Mouse (Mus musculus) c-Kit-positive CD71-negative TER-119-negative erythroid progenitor cells, embryonic 14.5 days (primary cell): ENCODE results near the gene Mrtfb.

Experiments
- DNase-seq: peaks from one replicate; pipeline ENCODE4 v3.0.0-alpha.2; 2013; ENCODE audit warnings: low read depth

The Mrtfb gene

GRCm38 (mm10) chr16:13404656-13405055, 148.4 kb downstream of the Mrtfb start:
- DNase-seq = no peak

DNA sequence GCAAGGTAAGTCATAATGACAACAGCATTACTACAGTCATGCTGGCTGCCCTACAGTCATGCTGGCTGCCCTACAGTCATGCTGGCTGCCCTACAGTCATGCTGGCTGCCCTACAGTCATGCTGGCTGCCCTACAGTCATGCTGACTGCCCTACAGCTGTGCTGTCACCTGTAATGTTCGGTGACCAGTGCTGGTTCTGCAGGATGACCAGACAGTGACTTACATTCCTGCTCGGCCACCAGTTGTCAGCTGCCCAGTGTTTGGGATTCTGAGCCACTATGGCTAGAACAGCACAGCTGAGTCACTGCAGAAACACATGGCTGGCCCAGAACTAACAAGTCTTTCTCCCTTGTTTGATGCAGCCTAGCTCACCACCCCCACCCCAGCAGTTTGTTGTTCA, 149.1 kb downstream of the Mrtfb start:
- no peak for DNase-seq

DNA sequence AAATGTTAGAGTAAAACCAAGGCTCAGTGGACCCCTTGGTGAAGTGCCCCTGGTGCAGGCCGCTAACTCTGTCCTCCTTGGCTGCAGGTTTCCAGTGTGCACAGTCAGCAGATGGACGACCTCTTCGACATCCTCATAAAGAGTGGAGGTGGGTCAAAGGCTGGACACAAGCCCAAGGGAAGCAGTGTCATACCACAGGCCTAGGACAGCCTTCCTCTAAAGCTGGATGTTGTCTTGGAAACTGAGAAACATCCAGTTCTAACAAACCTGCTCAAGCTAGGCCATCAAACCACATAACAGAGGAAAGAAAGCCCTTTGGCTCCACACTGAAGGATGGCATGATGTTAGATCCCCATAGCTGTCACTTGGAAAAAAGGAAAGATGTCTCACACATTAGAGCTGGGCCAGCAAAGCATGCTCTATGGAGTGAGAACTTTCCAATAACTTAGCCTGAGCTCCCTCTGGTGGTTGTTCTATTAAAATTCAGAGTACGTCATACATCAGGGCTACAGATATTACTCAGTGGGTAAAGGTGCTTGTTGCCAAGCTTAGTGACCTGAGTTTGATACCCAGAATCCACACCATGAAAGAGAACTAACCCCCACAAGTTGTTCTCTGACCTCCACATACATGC, 153.4 kb downstream of the Mrtfb start:
- DNase-seq = peak; percentile 47

GRCm38 (mm10) chr16:13410760-13411159, 154.5 kb downstream of the Mrtfb start:
- no peak for DNase-seq

- DNase-seq = no peak
Measured at GRCm38 (mm10) chr16:13411531-13411930, 155.2 kb downstream of the Mrtfb start.

GRCm38 (mm10) chr16:13414566-13414965, 158.3 kb downstream of the Mrtfb start:
- no peak for DNase-seq

DNA sequence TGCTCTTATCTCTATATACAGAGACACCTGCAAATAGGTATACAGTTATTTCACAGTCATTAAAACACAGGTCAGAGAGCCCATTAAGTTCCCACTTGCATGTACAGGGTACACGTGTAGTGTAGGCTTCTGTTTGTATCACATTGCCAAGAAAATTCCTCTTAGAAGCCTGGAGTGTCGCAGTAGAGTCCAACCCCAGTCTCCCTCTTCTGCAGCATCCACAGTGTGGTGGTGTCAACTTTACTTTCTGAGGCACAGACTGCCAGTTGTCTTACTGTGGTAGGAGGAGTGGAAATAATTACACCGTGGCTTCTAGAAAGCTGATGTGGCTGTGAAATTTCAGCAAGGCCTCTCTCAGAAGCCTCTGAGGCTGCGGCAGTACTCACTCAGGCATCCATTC, 158.7 kb downstream of the Mrtfb start:
- no peak for DNase-seq

DNA sequence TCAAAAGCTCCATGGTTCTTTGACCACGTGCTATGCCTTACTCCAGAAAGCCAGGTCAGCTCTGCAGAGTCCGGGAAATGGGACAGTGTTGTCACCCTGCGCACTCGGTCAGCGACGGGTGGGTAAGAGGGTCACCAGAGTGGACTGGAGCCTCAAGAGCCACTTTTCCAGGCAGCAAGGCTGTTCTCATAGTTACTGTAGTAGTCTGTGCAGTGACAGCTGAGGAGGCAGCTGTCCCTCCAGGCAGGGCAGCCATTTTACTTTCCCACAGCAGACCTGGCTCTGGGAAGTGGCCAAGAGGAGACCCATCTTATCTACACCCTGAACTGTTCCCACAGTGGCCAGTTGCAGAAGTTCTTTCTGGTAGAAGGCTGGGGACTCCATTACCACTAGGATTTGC, 159.2 kb downstream of the Mrtfb start:
- no peak for DNase-seq

DNA sequence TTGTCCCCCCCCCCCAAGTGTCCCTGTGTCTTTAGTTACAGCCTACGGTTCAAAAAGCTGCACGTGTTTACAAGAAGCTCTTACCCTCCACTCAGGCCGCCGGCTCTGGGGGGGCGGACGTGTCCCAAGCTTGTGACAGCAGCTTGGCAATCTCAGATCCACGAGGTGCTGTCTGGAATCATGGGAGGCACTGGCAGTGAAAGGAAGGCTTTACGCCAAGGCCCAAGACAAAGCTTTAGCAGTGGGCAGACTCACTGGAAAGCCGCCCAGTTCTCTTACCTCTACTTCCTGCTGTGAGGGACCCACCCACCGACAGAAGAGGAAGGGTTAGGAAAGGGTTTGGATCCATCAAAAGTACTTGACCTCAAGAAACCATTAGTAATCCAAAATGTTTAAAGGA, 160.2 kb downstream of the Mrtfb start:
- no peak for DNase-seq

GRCm38 (mm10) chr16:13417904-13418303, 161.6 kb downstream of the Mrtfb start:
- no peak for DNase-seq

- no peak for DNase-seq
Measured at GRCm38 (mm10) chr16:13419752-13420151, 163.5 kb downstream of the Mrtfb start.

DNA sequence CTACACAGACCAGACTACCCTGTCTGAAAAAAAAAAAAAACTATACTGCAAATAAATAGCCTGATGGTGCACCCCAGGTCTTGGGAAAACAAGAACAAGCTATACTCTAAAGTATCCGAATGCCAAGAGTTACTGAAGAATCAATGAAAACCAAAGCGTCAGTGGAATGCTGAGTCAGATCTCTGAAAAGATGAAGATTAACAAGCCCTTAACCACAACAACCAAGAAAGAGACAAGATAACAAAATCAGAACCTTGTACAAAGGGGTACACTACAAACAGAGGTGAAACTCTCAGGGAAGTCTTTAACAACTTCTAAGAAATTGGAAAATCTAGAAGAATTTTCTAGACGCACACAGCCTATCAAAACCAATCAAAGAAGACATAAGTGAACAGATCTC, 166.2 kb downstream of the Mrtfb start:
- DNase-seq = no peak

- no peak for DNase-seq
Measured at GRCm38 (mm10) chr16:13423587-13424355, 167.5 kb downstream of the Mrtfb start.

GRCm38 (mm10) chr16:13425804-13426203, 169.5 kb downstream of the Mrtfb start:
- no peak for DNase-seq

DNA sequence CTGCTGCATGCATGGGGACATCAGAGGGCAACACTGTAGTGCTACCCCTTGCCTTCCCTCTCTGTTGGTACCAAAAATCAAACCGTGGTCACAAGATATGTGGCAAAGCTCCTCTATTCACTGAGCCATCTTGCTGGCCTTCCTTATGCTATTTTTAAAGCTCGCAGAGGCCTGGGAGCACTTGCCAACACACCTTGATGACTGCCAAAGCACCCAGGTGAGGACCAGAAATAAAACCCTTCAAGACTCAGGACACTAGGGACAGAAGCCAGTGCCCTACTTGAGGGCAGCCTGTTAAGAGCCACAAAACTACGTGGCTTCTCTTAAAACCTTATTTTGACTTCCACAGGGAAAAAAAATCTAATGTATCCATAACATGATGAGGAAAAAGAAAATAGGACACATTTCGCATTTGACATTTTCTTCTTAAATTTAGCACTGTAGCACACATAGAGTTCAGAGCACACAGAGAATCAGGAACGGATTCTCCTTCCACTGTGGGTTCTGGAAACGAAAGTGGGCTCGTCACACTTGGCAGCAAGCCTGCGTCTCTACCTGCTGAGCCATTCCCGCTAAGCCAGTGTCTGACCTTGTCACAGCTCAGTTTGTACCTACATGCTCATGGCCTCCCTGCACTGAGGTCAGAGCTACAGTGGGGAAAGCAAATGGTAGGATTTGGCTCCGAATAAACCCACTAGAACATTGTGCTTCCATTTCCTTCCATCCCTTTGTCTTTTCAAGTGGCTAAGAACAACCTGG, 170.7 kb downstream of the Mrtfb start:
- no peak for DNase-seq

DNA sequence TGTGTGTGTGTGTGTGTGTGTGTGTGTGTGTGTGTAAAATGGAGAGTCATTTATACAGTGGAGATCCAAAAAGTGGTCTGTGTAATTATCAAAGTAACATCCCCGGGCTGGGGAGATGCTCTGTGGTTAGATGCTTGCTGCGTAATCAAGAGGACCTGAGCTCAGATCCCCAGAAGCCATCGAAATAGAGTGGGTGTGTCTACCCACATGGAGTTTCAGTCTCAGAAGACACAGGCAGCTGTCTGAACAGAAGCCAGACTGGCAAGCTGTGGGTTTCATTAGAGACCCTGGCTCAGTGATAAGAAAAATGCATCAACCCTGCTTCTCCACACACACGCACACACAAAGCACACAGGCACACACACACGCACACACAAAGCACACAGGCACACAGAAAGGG, 171.8 kb downstream of the Mrtfb start:
- no peak for DNase-seq

- no peak for DNase-seq
Measured at GRCm38 (mm10) chr16:13428806-13429205, 172.5 kb downstream of the Mrtfb start.

DNA sequence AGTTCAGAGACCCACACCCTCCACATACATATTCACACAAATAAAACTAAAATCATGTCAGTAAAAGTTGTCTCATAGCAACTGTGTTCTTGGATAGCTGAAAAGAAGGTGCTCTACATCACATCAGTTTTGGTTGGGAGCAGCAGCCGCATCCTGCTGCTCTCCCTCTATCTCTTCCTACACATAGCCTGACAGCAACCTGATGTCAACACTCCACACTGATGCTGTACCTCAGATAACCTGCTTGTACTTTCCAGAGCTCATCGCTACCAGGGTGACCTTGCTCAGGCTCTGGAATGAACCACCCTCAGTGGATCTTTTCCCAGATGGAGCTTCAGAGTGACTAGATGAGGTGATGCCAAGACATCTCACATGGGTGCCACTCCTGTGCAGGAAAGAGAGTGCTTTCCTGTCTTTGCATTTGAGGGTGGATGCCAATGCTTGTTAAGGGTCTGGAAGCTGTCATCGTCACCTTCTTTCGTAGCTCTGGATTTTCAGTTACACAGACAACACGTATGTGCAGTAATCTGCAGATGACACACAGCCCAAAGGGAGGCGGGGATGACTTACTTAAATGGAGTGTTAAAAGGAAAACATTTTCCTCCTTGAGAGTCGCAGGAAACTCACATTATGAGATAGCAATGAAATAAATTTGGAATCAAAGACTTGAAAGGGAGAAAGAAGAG, 173.8 kb downstream of the Mrtfb start:
- no peak for DNase-seq

DNA sequence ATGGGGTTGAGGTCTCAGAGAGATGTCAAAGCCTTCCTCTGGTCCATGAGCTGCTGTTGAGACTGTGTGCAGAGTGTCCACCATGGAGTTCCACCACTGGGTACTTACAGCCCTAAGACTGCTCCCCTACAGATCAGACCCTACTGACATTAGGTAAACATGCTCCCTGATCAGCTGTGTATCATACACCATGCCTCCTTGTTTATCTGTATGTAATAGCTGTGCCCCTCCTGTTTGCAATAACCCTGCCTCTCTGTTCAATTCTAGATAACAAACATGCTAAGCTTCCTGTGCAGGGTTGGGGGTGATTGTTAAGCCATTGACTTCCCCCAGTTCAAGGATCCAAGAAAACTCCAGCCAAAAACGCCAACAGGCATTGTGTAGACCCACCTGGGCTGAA, 174.7 kb downstream of the Mrtfb start:
- no peak for DNase-seq

DNA sequence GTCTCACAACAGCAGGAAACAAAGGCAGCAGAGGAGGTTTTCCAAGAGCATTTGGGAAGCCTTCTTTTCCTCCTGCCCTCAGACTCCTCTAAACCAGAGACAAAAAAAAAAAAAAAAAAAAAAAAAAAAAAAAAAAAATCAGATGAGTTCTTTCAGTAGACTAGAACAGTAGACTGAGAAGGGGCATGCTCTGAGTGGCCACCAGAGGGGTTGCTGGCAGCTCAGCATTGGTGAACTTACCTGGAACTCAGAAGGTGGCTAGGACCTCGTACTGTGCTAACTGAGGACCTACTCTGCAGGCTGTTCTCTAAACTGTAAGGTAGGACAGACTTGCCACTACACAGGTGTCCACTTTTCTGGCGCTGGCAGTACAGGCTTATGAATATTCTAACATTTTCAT, 179.3 kb downstream of the Mrtfb start:
- no peak for DNase-seq

DNA sequence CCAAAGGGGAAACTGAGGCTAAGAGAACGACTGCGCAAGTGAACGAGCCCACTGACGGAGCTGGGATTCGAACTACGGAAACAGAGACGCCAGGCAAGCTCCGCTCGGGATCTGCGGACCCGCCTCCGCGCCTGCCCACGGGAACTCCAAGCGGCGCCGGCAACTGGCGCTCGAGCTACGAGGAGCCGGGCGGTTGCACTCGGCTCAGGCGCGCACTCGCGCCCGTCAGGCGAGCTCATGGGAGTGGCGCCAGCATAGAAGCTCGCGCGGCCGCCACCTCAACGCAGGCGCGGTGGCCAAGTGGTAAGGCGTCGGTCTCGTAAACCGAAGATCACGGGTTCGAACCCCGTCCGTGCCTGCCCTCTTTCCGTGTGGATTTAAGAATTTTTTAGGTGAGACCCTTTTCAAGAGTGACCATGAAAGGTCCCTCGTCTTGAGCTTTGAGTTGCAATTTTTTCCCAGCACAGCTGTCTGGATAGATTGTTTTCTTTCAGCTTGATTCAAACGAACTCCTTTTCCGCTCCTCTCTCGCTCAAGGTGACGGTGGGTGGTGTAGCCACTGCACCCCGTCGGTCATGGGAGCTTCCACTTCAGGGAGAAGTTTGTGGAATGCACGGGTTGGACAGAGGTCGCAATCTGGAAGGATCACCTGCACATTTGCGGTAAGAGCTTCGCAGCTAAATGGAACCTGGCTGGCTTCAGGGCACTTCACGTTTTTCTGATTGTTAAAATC, 180.9 kb downstream of the Mrtfb start:
- peak; percentile 92 for DNase-seq
